Mouse (Mus musculus) lung, postnatal 0 days (tissue): ENCODE results near the gene Trappc3l. TPM values are rescaled to one million over a fixed set of nuclear protein-coding genes. Genes with fewer than 3 reads are reported as not detected.
A peak's percentile ranks its signal among the peaks of the same experiment; 100 is the strongest.

Experiments used
- ATAC-seq: fragments of 200-750 bp; cut with Nextera tagmentation; 2 replicates; pipeline ENCODE4 v1.8.0; 2017; ENCODE audit warnings: moderate library complexity
- DNase-seq: peaks from one replicate; pipeline ENCODE4 v3.0.0-alpha.2; 2016; ENCODE audit warnings: low spot score
- H3K27ac ChIP-seq: fragments of 300-500 bp; sonication (generic); 2 replicates; pipeline ENCODE4 v1.5.1; 2014; ENCODE audit warnings: antibody characterized with exemption, mild to moderate bottlenecking, low read length, mixed read lengths
- H3K27me3 ChIP-seq: fragments of 300-500 bp; sonication (generic); replicated peaks from 2 replicates; pipeline ENCODE4 v1.6.1; 2014; ENCODE audit warnings: low read length, mixed read lengths; ENCODE audit not compliant: insufficient read depth
- H3K36me3 ChIP-seq: fragments of 300-500 bp; sonication (generic); 2 replicates; pipeline ENCODE4 v1.6.1; 2014; ENCODE audit warnings: low read length, mixed read lengths; ENCODE audit not compliant: insufficient read depth
- H3K4me1 ChIP-seq: fragments of 300-500 bp; sonication (generic); 2 replicates; pipeline ENCODE4 v1.6.1; 2014; ENCODE audit warnings: antibody characterized with exemption, low read depth, low read length, mixed read lengths; ENCODE audit not compliant: insufficient read depth
- H3K4me2 ChIP-seq: fragments of 300-500 bp; sonication (generic); replicated peaks from 2 replicates; pipeline ENCODE4 v1.6.1; 2014; ENCODE audit warnings: low read depth, mild to moderate bottlenecking, low read length, moderate library complexity, mixed read lengths
- H3K4me3 ChIP-seq: fragments of 300-500 bp; sonication (generic); 2 replicates; pipeline ENCODE4 v1.5.1; 2014; ENCODE audit warnings: low read depth, low read length
- H3K9ac ChIP-seq: fragments of 300-500 bp; sonication (generic); replicated peaks from 2 replicates; pipeline ENCODE4 v1.6.1; 2014; ENCODE audit warnings: low read depth, mild to moderate bottlenecking
- H3K9me3 ChIP-seq: fragments of 300-500 bp; sonication (generic); 2 replicates; pipeline ENCODE4 v1.6.1; 2016; ENCODE audit warnings: low read length, mixed read lengths
- CTCF ChIP-seq: IDR thresholded peaks from 2 replicates; pipeline ENCODE4 v1.5.1; 2016; ENCODE audit warnings: antibody characterized with exemption, mild to moderate bottlenecking
- EP300 ChIP-seq: IDR thresholded peaks from 2 replicates; pipeline ENCODE4 v1.6.1; 2016; ENCODE audit warnings: antibody characterized with exemption, mild to moderate bottlenecking, control low read depth
- WGBS: fragments of 180-500 bp; shearing (Covaris S2); extraction: QIAGEN DNeasy Blood & Tissue Kit; methylation state at CpG from one replicate; pipeline ENCODE4 v1.1.7; 2014; 5-methylcytosine and 5-hydroxymethylcytosine counted together
- polyA plus RNA-seq: library from polyadenylated mRNA; unstranded; fragments of >200 nt; fragmentation: Nextera tagmentation; extraction: Ambion mirVana; gene quantifications from 2 replicates; pipeline ENCODE4 v1.2.1, GENCODE M21; 2015

Trappc3l gene
- polyA plus RNA-seq, 1 experiment from 2014 or later, result not detected

DNA sequence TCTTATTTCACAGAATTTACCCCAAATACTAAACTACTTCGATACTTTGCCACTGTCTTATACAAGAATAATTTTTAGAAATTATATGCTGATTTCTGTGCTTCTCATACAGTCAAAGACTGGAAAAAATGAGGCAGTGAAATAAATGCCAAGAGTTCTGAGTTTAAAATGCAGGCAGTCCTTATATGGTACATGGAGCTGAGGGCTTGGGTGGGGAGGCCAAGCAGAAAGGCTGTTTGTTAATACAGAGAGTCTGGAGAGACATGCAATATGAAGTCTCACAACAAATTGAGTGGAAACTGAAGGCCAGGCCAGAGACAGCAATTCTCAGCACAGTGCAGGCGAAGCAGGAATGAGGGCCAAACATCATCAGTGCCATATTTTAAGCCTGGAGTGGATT is 51.1 kb downstream of the Trappc3l start:
- WGBS, result 61% methylated on average over 2 of the region's 2 CpGs
- no peaks in the 10 kb centered on the region for H3K4me1 ChIP-seq
- H3K9ac ChIP-seq, result no peak overlapping the region
- TF ChIP-seq EP300 (no peak), CTCF (no peak)
- H3K27me3 ChIP-seq, result no peaks in the 10 kb centered on the region
- H3K4me2 ChIP-seq, result no peak overlapping the region
- H3K4me3 ChIP-seq, result no peak overlapping the region
- no peaks in the 10 kb centered on the region for H3K36me3 ChIP-seq
- ATAC-seq, result no peak; the same call in 1 of the 2 replicates
- no peak overlapping the region for H3K27ac ChIP-seq
- no peaks in the 10 kb centered on the region for H3K9me3 ChIP-seq
- peak; percentile 25 for DNase-seq

DNA sequence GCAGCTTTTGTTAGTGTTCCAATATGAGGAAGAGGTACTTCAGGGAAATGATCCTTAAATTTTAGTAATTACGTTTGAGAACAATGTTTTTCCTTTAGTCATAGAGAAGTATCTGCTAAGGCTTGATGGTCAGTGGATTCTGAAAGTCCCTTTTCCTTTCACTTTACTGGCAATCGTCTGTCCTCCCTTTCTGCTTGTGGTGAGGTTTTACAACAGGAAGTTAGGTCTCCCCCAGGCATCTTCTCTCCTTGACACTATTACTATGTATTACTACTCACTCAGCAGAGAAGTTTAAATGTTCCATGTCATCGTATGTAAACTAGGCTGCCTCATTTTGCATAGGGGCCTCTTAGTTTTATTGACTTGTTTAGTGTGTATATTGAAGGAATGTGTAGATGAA is 52.1 kb downstream of the Trappc3l start:
- Histone ChIP-seq H3K4me1 (no peaks in the 10 kb centered on the region), H3K9ac (no peak overlapping the region), H3K4me2 (no peak overlapping the region), H3K27ac (no peak overlapping the region), H3K4me3 (no peak overlapping the region), H3K36me3 (no peaks in the 10 kb centered on the region), H3K9me3 (no peaks in the 10 kb centered on the region), H3K27me3 (no peaks in the 10 kb centered on the region)
- DNase-seq (no peak), ATAC-seq (no peak)
- no peak for TF ChIP-seq CTCF
- TF ChIP-seq EP300, result no peak
- WGBS, result 67% methylated on average over 3 of the region's 3 CpGs

DNA sequence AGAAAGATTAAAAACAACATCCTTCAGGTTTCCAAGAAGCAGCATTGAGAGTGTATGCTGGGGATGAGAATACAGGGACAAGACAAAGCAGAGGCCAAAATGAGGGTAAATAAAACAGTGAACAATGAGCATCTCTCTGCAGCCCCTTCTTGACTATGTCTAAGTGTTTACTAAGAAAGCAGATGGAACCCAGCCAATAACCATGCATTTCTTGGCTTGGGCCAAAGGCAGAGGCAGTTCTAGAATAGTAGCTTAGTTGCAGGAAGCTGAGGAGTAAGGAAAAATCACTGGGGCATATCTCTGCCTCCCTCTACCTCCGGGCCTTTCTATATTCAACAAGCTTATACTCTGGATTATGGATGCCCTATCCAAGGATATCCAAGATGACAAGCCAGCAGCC is 53.1 kb downstream of the Trappc3l start:
- Histone ChIP-seq H3K9me3 (no peaks in the 10 kb centered on the region), H3K4me1 (no peaks in the 10 kb centered on the region), H3K36me3 (no peaks in the 10 kb centered on the region), H3K27me3 (no peaks in the 10 kb centered on the region), H3K4me2 (no peak overlapping the region), H3K4me3 (no peak overlapping the region), H3K9ac (no peak overlapping the region), H3K27ac (no peak overlapping the region)
- ATAC-seq (no peak), DNase-seq (no peak)
- TF ChIP-seq EP300, result no peak
- TF ChIP-seq CTCF, result no peak
- WGBS, result 69% methylated on average over 1 of the region's 1 CpGs

DNA sequence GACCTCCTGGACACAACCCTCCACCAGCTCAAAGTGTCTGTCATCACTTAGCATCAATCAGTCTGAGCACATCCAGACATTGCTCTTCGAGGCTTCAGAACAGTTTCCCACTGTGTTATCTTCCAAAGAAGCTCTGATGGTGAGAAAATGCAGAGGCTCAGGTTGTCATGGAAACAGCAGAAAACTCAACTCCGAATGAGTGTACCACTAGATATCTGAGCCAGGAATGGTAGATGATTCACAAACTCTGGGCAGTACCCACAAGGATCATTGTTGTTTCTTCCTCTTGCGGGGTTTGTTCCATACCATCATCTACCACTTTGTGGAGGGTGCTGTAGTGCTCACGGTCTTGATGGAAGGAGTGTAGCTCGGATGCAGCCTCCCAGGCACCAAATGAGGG is 54.5 kb downstream of the Trappc3l start:
- TF ChIP-seq CTCF, result no peak
- no peak for TF ChIP-seq EP300
- H3K9me3 ChIP-seq, result no peaks in the 10 kb centered on the region
- ATAC-seq (no peak), DNase-seq (no peak)
- H3K36me3 ChIP-seq, result no peaks in the 10 kb centered on the region
- no peaks in the 10 kb centered on the region; the same call in 1 of the 2 replicates for H3K4me1 ChIP-seq
- no peak overlapping the region for H3K4me2 ChIP-seq
- 58% methylated on average over 5 of the region's 5 CpGs for WGBS
- no peak overlapping the region for H3K4me3 ChIP-seq
- H3K9ac ChIP-seq, result no peak overlapping the region
- no peak overlapping the region for H3K27ac ChIP-seq
- no peaks in the 10 kb centered on the region for H3K27me3 ChIP-seq

DNA sequence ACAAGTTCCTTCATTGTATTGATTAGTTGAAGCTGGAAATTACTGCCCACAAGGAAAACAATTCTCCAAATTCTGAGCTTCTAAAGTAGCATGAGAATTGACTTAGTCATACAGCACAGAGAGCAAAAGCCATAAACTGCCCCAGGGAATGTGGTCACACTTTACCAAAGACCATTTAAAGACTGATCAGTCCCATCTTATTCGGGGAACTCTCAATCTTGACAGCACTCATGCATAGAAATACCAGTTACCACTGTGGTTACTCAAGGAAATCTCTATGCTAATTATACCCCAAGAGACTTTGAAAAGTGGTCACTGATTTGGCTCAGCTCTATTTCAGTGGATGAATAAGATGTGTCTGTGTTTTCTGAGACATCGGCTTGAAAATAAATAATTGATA is 57.8 kb downstream of the Trappc3l start:
- no peak for ATAC-seq
- Histone ChIP-seq H3K27ac (no peak overlapping the region), H3K4me2 (no peak overlapping the region), H3K36me3 (no peaks in the 10 kb centered on the region), H3K9me3 (no peaks in the 10 kb centered on the region), H3K9ac (no peak overlapping the region), H3K4me3 (no peak overlapping the region), H3K4me1 (no peaks in the 10 kb centered on the region; the same call in 1 of the 2 replicates), H3K27me3 (no peaks in the 10 kb centered on the region)
- TF ChIP-seq EP300, result no peak
- no peak for TF ChIP-seq CTCF
- no peak for DNase-seq
- 71% methylated on average over 2 of the region's 2 CpGs for WGBS

DNA sequence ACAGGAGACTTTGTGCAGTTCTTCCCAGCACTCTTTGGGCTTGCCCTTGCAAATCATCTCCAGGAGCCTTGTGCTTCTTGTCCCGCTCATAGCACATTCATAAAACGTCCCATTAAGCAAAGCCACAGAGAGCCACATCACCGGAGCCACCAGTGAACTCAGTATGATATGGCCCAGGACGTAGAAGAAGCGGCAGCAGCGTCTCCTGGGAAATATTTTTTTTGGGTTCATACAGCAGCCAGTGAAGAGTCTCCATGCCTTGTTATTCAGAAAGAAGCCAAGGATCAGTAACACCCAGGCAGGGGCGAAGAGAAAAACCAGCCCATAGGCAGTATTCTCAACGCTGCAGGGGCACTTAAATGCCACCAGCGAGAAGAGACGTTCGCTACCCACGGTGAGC is 58.6 kb downstream of the Trappc3l start:
- DNase-seq (no peak), ATAC-seq (no peak; the same call in 1 of the 2 replicates)
- H3K9me3 ChIP-seq, result no peaks in the 10 kb centered on the region

More for the DNA sequence above, 58.6 kb downstream of the Trappc3l start:
- Histone ChIP-seq H3K27me3 (no peaks in the 10 kb centered on the region), H3K4me3 (peak overlapping the region; percentile 20; the same call in 1 of the 2 replicates), H3K27ac (peak overlapping the region; percentile 54; the same call in 1 of the 2 replicates), H3K4me2 (peak overlapping the region; percentile 48), H3K4me1 (no peaks in the 10 kb centered on the region; the same call in 1 of the 2 replicates), H3K36me3 (no peaks in the 10 kb centered on the region), H3K9ac (0 out of 2 replicates have a peak overlapping the region, but pooled peaks have one; percentile 12)
- WGBS, result 58% methylated on average over 12 of the region's 12 CpGs
- TF ChIP-seq EP300, result no peak
- no peak for TF ChIP-seq CTCF
